ENCODE assay signal across 8 mouse cellular contexts in genomic region chr6:93855806-93856641, GRCm38 (mm10).
DNase-seq lines count a peak whose midpoint lies in the region; ATAC-seq lines count a peak whose summit lies in the region.

No protein-coding gene starts in this region.

- no peaks in the 10 kb centered on the region for H3K36me3 ChIP-seq in embryonic facial prominence, embryonic 13.5 days
- no peaks in the 10 kb centered on the region for H3K36me3 ChIP-seq in neural tube, embryonic 15.5 days
- no peaks in the 10 kb centered on the region for H3K36me3 ChIP-seq in liver, embryonic 11.5 days (ENCODE audit: control insufficient read depth, insufficient read depth, low read length)

- no peaks in the 10 kb centered on the region for H3K9me3 ChIP-seq in embryonic facial prominence, embryonic 13.5 days
- H3K9me3 ChIP-seq in neural tube, embryonic 15.5 days (replicated peaks) = no peaks in the 10 kb centered on the region
- H3K9me3 ChIP-seq in liver, embryonic 11.5 days (ENCODE audit: control insufficient read depth, low read length) = no peaks in the 10 kb centered on the region

- no peak overlapping the region for H3K4me2 ChIP-seq in embryonic facial prominence, embryonic 13.5 days
- H3K4me2 ChIP-seq in neural tube, embryonic 15.5 days = no peak overlapping the region
- H3K4me2 ChIP-seq in liver, embryonic 11.5 days = no peak overlapping the region

- WGBS in embryonic facial prominence, embryonic 13.5 days = 44% methylated on average over 8 of the region's 8 CpGs
- WGBS in neural tube, embryonic 15.5 days = 29% methylated on average over 8 of the region's 8 CpGs
- WGBS in liver, embryonic 11.5 days = 57% methylated on average over 8 of the region's 8 CpGs

- no peak overlapping the region for H3K4me3 ChIP-seq in embryonic facial prominence, embryonic 13.5 days
- no peak overlapping the region for H3K4me3 ChIP-seq in neural tube, embryonic 15.5 days (replicated peaks)
- H3K4me3 ChIP-seq in liver, embryonic 11.5 days (ENCODE audit: low read depth, low read length) = no peak overlapping the region

- peaks cover 21% of the 10 kb centered on the region for H3K4me1 ChIP-seq in embryonic facial prominence, embryonic 13.5 days
- H3K4me1 ChIP-seq in neural tube, embryonic 15.5 days = peaks cover 29% of the 10 kb centered on the region
- peaks cover 7% of the 10 kb centered on the region; the same call in 1 of the 2 replicates for H3K4me1 ChIP-seq in liver, embryonic 11.5 days (replicated peaks; ENCODE audit: control insufficient read depth, insufficient read depth, low read length)

- intact Hi-C loops in gastrocnemius, postnatal 14 days (cut with DNase I; ENCODE audit: low total_unique reads) = no loop called here

- no peak overlapping the region; the same call in 1 of the 2 replicates for H3K9ac ChIP-seq in embryonic facial prominence, embryonic 13.5 days
- no peak overlapping the region; the same call in 1 of the 2 replicates for H3K9ac ChIP-seq in neural tube, embryonic 15.5 days (replicated peaks)
- H3K9ac ChIP-seq in liver, embryonic 11.5 days (ENCODE audit: low read depth, low read length) = no peak overlapping the region

- peak overlapping the region; percentile 68; the same call in 1 of the 2 replicates for H3K27ac ChIP-seq in embryonic facial prominence, embryonic 13.5 days
- H3K27ac ChIP-seq in neural tube, embryonic 15.5 days (replicated peaks) = peak overlapping the region; percentile 62
- no peak overlapping the region for H3K27ac ChIP-seq in liver, embryonic 11.5 days (ENCODE audit: low read depth, low read length)

- no peak for ATAC-seq in embryonic facial prominence, embryonic 13.5 days (ENCODE audit: insufficient number of reproducible peaks, insufficient read depth, low FRiP score, low TSS enrichment, low read depth)
- peak; percentile 64 for ATAC-seq in neural tube, embryonic 15.5 days (ENCODE audit: low FRiP score)
- no peak for ATAC-seq in liver, embryonic 11.5 days (replicated peaks; ENCODE audit: low FRiP score)

- DNase-seq in gastrocnemius, postnatal 14 days = peak; percentile 4
- DNase-seq in gastrocnemius, adult 8-10 months (ENCODE audit: low spot score in 2 of 2) = no peak
- DNase-seq in Muller cell, postnatal 12 days (ENCODE audit: inconsistent ontology term) = peak; percentile 53
- peak; percentile 28 for DNase-seq in layer of hippocampus, adult 9-11 months
- no peak for DNase-seq in liver, embryonic 11.5 days (ENCODE audit: low spot score)
- DNase-seq in testis, postnatal 10 days (ENCODE audit: low spot score) = no peak

- H3K27me3 ChIP-seq in embryonic facial prominence, embryonic 13.5 days = no peaks in the 10 kb centered on the region
- no peaks in the 10 kb centered on the region for H3K27me3 ChIP-seq in neural tube, embryonic 15.5 days (replicated peaks)
- H3K27me3 ChIP-seq in liver, embryonic 11.5 days (replicated peaks; ENCODE audit: control insufficient read depth, insufficient read depth, low read length) = no peaks in the 10 kb centered on the region

Comparison
In these comparisons a context has a peak if more than half of its experiments do, and no peak if none do; other contexts are left out.
1. DNase-seq: peak in gastrocnemius, postnatal 14 days (single experiment), Muller cell, postnatal 12 days (single experiment) and layer of hippocampus, adult 9-11 months (single experiment); none in gastrocnemius, adult 8-10 months (0 of 2), liver, embryonic 11.5 days (single experiment) and testis, postnatal 10 days (single experiment).